Mouse (Mus musculus): ENCODE results near the gene Rspo3.

- TF ChIP-seq MAFK (IDR thresholded peaks at IDR 0.05; ENCODE audit: insufficient read depth, low read depth, low read length) (no peak), ZNF384 (IDR thresholded peaks at IDR 0.05; ENCODE audit: low read depth, low read length) (no peak), ZC3H11A (IDR thresholded peaks at IDR 0.05; ENCODE audit: borderline replicate concordance, low read depth, low read length) (no peak), HCFC1 (IDR thresholded peaks at IDR 0.05; ENCODE audit: borderline replicate concordance, insufficient read depth, low read length) (no peak), CHD2 (IDR thresholded peaks at IDR 0.05; ENCODE audit: low read depth, low read length) (no peak)
These were observed 46.3 kb upstream of the Rspo3 start for GRCm38 (mm10) chr10:29581940-29582339.
